Mouse (Mus musculus): Measurements from ENCODE around the gene Gm21788. TPM values are rescaled to one million over a fixed set of nuclear protein-coding genes. Genes with fewer than 3 reads are reported as not detected.
"Not testable (repeated sequence)": the region's sequence is repeated elsewhere in the genome, so short reads cannot be mapped to it uniquely, and the experiment has no call there.

The Gm21788 gene
- polyA plus RNA-seq (2012): not detected in 2 replicates

- not testable (repeated sequence) for H3K4me1 ChIP-seq (ENCODE audit: control insufficient read depth); H3K4me3 ChIP-seq (replicated peaks); H3K27me3 ChIP-seq (ENCODE audit: control insufficient read depth); H3K36me3 ChIP-seq (ENCODE audit: control insufficient read depth); H3K9me3 ChIP-seq (ENCODE audit: control insufficient read depth, low read length)
Observed at GRCm38 (mm10) chrY:7404710-7405109, at the start of gene Gm21788. Gm21788 (plus strand) TSS chrY:7405010.

Other genes with a start within 250 kb of the Gm21788 start
- not detected in 2 replicates for gene Gm21244, start 235.7 kb upstream of the Gm21788 start, polyA plus RNA-seq (2012)
- gene Gm28998, start 151.2 kb upstream of the Gm21788 start, polyA plus RNA-seq (2012): not detected in 2 replicates
- gene Gm20826, start 233.5 kb downstream of the Gm21788 start, polyA plus RNA-seq (2012): not detected in 2 replicates